Mouse (Mus musculus): Measurements from ENCODE around the gene Bmpr1a.

DNA sequence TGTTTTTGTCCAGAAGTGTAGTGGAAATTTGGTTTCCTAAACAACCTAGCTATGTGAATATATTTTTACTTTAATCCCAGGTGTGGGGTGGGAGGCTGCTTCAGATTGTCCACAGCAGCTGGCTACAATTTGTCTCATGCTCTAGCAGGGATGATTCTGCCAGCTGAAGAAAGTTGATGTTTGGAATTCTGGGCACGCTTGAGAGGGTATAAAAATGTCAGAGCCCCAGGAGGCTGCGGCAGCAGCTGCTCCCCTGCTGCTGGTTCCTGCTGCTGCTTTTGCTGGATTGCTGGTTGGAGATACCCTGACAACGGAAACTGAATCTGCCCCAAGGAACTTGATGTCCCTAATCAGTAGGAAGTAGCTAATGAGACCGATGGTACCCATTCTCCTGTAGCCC is 60.6 kb downstream of the Bmpr1a start:
- TF ChIP-seq CTCF (IDR thresholded peaks at IDR 0.05; ENCODE audit: low read depth, low read length) (no peak), POLR2A (IDR thresholded peaks at IDR 0.05; ENCODE audit: insufficient read depth, low read length) (no peak), EP300 (IDR thresholded peaks at IDR 0.05; ENCODE audit: insufficient read depth, low read depth, low read length) (no peak)

All from ES-Bruce4 (cell line).